Mouse (Mus musculus) B cell, adult 62 days (primary cell): ENCODE results near the gene Rnf216. TPM values are rescaled to one million over a fixed set of nuclear protein-coding genes. Genes with fewer than 3 reads are reported as not detected.

Experiments
- total RNA-seq: library from RNA; stranded (reverse); gene quantifications from 4 replicates; pipeline ENCODE4 v1.2.4, GENCODE M21; 2023

The Rnf216 gene
- total RNA-seq: 112 to 125 TPM (median 123 TPM) in 4 replicates

DNA sequence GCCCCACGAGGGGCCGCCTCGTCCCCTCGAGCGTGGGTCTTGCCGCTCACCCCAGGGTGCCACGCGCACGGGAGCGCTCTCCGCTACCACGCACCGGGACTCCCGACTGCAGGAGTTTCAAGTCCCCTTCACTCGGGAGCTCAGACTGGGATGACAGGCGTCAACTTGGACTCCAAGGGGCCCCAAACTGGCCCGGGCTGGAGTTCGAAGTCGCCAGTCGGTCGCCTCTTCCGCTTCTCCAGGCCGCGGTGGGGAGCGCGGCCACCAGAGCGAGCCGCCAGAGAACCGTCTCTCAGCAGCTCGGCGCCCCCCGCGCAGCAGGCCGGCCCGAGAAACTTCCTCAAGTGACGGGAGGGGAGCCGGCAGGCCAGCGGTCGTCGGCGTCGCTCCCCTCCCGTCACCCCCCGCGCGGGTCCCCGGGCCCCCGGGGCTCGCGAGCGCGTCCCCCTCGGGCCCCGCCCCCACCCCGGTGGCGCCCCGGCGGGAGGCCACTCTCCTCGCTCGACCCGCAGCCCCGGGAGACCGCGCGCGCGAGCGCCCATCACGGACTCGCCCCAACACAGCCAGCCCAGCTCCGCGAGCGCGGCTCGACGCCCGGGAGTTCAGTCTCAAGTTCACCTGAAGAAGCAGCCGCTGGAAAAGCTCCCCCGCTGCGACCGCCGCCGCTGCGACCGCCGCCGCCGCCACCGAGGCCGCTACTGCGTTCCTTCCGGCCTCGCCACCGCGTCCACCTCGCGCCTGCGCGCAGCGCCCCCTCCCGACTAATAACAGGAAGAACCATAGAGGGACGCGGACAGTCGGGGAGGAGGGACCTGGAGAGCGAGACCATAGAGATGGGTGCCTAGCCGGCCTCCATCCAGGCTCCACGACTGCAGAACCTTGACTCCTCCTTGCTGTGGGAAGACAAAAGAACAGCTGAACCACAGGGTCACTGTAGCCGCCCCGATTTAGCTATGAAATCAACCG, at the start of gene Rnf216:
Gene Rnf216 (minus strand): TSS at position 714 of the 966 bp plus-strand sequence.

DNA sequence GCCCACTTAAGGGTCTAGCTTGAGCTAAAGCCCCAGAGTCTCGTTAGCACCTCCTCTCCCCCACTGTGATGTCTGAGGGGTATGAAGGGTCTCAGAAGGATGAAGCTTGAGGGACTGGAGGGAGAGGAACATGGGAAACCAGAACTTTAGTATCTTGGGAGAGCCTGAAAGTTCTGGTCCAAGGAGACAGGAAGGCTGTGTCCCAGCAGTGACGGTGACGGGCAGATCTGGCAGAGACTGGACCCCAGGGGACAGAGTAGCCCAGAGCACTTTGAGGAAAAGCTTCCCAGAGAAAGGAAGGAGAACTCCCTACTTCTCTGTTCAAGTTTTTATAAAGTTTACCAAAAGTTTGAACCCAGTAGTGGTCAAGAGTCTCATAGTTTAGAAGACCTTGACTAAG, 34.7 kb upstream of the Rnf216 start, which contains the start of gene Olfr718-ps1:
Gene Olfr718-ps1 (minus strand): TSS at position 101 of the 400 bp plus-strand sequence.

DNA sequence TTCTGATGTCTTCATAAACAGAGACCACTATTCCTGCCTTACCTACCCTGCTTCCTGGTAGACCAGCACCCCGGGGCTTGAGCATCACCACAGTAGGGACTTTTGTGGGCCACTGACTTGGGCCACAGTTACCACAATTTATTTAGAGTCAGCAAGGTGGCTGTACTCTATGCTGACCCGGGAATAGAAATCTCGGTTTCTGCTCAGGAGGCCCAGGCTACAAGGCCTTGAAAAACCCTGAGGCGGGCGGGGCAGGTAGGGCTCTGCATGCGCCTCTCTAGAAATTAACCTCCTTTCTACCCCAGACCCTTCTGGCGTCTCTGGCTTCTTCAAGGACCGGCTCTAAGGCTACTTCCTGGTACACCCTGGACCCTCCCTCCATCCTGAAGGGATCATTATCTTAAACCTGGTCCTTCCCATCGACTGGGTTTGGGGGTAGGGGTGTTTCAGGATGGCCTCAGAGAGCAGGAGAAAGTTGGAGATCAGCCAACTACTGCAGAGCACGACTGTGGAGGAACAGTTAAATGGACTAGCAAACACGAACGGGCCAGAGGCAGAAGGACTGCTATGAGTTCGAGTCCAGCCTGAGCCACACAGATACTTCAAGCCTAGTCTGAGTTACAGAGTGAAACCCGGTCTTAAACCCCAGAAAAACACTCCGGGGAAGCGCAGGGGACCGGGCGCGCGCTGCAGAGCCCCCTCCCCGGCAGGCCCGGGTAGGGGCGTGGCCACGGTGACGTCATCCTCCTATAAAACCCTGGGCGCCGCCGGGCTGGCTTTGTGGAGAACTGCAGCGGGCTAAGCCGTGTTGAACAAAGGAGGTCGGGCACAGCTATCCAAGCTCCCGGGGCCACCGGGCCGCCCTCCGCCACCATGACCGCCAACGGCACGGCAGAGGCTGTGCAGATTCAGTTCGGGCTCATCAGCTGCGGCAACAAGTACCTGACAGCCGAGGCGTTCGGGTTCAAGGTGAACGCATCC, 152.9 kb downstream of the Rnf216 start, which contains the start of gene Fscn1:
Gene Fscn1 (plus strand): TSS at position 768 of the 981 bp plus-strand sequence.

Other genes with a start within 250 kb of the Rnf216 start
- gene Fbxl18, start 217.6 kb downstream of the Rnf216 start, total RNA-seq: 8.5 to 10.4 TPM (median 9.1 TPM) in 4 replicates
- 7,963 to 8,422 TPM (median 8,086 TPM) in 4 replicates for gene Actb, start 206.2 kb downstream of the Rnf216 start, total RNA-seq
- 1.1 to 1.5 TPM (median 1.4 TPM) in 4 replicates for gene Fscn1, start 152.7 kb downstream of the Rnf216 start, total RNA-seq
- gene Olfr718-ps1, start 34.6 kb upstream of the Rnf216 start, total RNA-seq: 0.32 to 0.36 TPM (median 0.34 TPM) in 3 of 4 replicates, not detected in the other
- 11.2 to 13.6 TPM (median 12.1 TPM) in 4 replicates for gene Rbak, start 67.8 kb upstream of the Rnf216 start, total RNA-seq
- 0.35 TPM in 1 of 4 replicates, not detected in the others for gene Spdye4b, start 68.0 kb upstream of the Rnf216 start, total RNA-seq
- not detected in 4 replicates for gene Spdye4a, start 113.9 kb upstream of the Rnf216 start, total RNA-seq
- 20.4 to 32.5 TPM (median 24.3 TPM) in 4 replicates for gene Zfp12, start 122.2 kb upstream of the Rnf216 start, total RNA-seq
- gene Zfp316, start 157.0 kb upstream of the Rnf216 start, total RNA-seq: 7.2 to 8.5 TPM (median 7.2 TPM) in 4 replicates
- 0.61 to 1.0 TPM (median 0.91 TPM) in 4 replicates for gene Zfp853, start 180.6 kb upstream of the Rnf216 start, total RNA-seq
- 33.5 to 37.9 TPM (median 35.2 TPM) in 4 replicates for gene E130309D02Rik, start 202.4 kb upstream of the Rnf216 start, total RNA-seq
- gene Zdhhc4, start 216.3 kb upstream of the Rnf216 start, total RNA-seq: 61.1 to 63.7 TPM (median 61.6 TPM) in 4 replicates
- not detected in 4 replicates for gene Grid2ip, start 244.3 kb upstream of the Rnf216 start, total RNA-seq